Comparison of ENCODE assay signal across 19 mouse cellular contexts in genomic region chr7:117419846-117420245, GRCm38 (mm10). TPM values are rescaled to one million over a fixed set of nuclear protein-coding genes. Genes with fewer than 3 reads are reported as not detected.
DNase-seq lines count a peak whose midpoint lies in the region; ATAC-seq and TF ChIP-seq lines count a peak whose summit lies in the region.
"Had no signal": no experiment of that assay in that cellular context is flagged by ENCODE, and none has a peak within 500 bp of the region (broad histone marks: within the 10 kb centered on the region; RNA-seq: fewer than 3 reads in every experiment).

No protein-coding gene starts in this region.

- H3K27me3 ChIP-seq in forebrain, embryonic 11.5 days (ENCODE audit: control insufficient read depth, insufficient read depth, low read length), result no peaks in the 10 kb centered on the region
- no peaks in the 10 kb centered on the region for H3K27me3 ChIP-seq in forebrain, embryonic 16.5 days (replicated peaks; ENCODE audit: control insufficient read depth, insufficient read depth, low read length)
- no peaks in the 10 kb centered on the region for H3K27me3 ChIP-seq in kidney, postnatal 0 days (ENCODE audit: insufficient read depth, low read length)
- H3K27me3 ChIP-seq in kidney, embryonic 16.5 days (ENCODE audit: insufficient read depth, low read length), result no peaks in the 10 kb centered on the region
- no peaks in the 10 kb centered on the region for H3K27me3 ChIP-seq in hindbrain, embryonic 12.5 days
- H3K27me3 ChIP-seq: embryonic facial prominence, embryonic 13.5 days; heart, embryonic 12.5 days; hindbrain, embryonic 15.5 days; Patski had no signal

- DNase-seq in forebrain, embryonic 11.5 days (ENCODE audit: low spot score), result no peak
- DNase-seq in kidney, adult 11 months, result peak; percentile 40
- no peak for DNase-seq in kidney, postnatal 4 days
- no peak for DNase-seq in kidney, postnatal 0 days (ENCODE audit: low spot score)
- DNase-seq: adrenal gland, postnatal 14 days; cerebellum, adult 11-12 months; cerebellum, adult 9-10 months; cerebellum, postnatal 25 days; gastrocnemius, postnatal 25 days had no signal

- peaks cover 10% of the 10 kb centered on the region for H3K4me1 ChIP-seq in forebrain, embryonic 11.5 days (replicated peaks; ENCODE audit: control insufficient read depth, insufficient read depth, low read length)
- peaks cover 29% of the 10 kb centered on the region for H3K4me1 ChIP-seq in forebrain, embryonic 16.5 days (replicated peaks; ENCODE audit: control insufficient read depth, insufficient read depth, low read length)
- H3K4me1 ChIP-seq in kidney, postnatal 0 days (replicated peaks; ENCODE audit: insufficient read depth, low read length), result 0 out of 2 replicates have a peak, but pooled peaks cover 3% of the 10 kb centered on the region
- H3K4me1 ChIP-seq in kidney, embryonic 16.5 days (ENCODE audit: insufficient read depth, low read length), result peaks cover 14% of the 10 kb centered on the region; the same call in 1 of the 2 replicates
- peaks cover 22% of the 10 kb centered on the region for H3K4me1 ChIP-seq in hindbrain, embryonic 12.5 days

- ATAC-seq in forebrain, embryonic 11.5 days (replicated peaks; ENCODE audit: low FRiP score), result no peak
- ATAC-seq in forebrain, embryonic 16.5 days, result no peak
- ATAC-seq in kidney, postnatal 0 days (replicated peaks; ENCODE audit: low FRiP score, low read depth), result peak; percentile 40; the same call in 1 of the 2 replicates
- ATAC-seq in kidney, embryonic 16.5 days (ENCODE audit: low FRiP score, low TSS enrichment), result no peak
- ATAC-seq in hindbrain, embryonic 12.5 days (ENCODE audit: low FRiP score), result no peak
- ATAC-seq: activated CD4-positive, CD25-positive, alpha-beta regulatory T cell, adult 4 months; Patski had no signal

- no peaks in the 10 kb centered on the region for H3K9me3 ChIP-seq in forebrain, embryonic 11.5 days (ENCODE audit: control insufficient read depth, low read length)
- no peaks in the 10 kb centered on the region for H3K9me3 ChIP-seq in forebrain, embryonic 16.5 days (ENCODE audit: control insufficient read depth, low read length)
- H3K9me3 ChIP-seq in kidney, postnatal 0 days (replicated peaks; ENCODE audit: low read length), result no peaks in the 10 kb centered on the region
- no peaks in the 10 kb centered on the region for H3K9me3 ChIP-seq in kidney, embryonic 16.5 days (ENCODE audit: low read length)
- no peaks in the 10 kb centered on the region for H3K9me3 ChIP-seq in hindbrain, embryonic 12.5 days (replicated peaks)
- H3K9me3 ChIP-seq: embryonic facial prominence, embryonic 13.5 days; heart, embryonic 12.5 days; hindbrain, embryonic 10.5 days; hindbrain, embryonic 15.5 days had no signal

- WGBS in forebrain, embryonic 11.5 days, result 90% methylated on average over 2 of the region's 2 CpGs
- WGBS in forebrain, embryonic 16.5 days, result 76% methylated on average over 2 of the region's 2 CpGs
- 79% methylated on average over 2 of the region's 2 CpGs for WGBS in kidney, postnatal 0 days
- 87% methylated on average over 2 of the region's 2 CpGs for WGBS in kidney, embryonic 16.5 days
- 89% methylated on average over 2 of the region's 2 CpGs for WGBS in hindbrain, embryonic 12.5 days

- peak overlapping the region; percentile 71 for H3K27ac ChIP-seq in forebrain, embryonic 11.5 days (ENCODE audit: low read depth, low read length)
- H3K27ac ChIP-seq in forebrain, embryonic 16.5 days (ENCODE audit: low read length), result no peak overlapping the region
- no peak overlapping the region for H3K27ac ChIP-seq in kidney, postnatal 0 days
- H3K27ac ChIP-seq in kidney, embryonic 16.5 days (ENCODE audit: low read length), result no peak overlapping the region
- no peak overlapping the region for H3K27ac ChIP-seq in hindbrain, embryonic 12.5 days
- H3K27ac ChIP-seq: embryonic facial prominence, embryonic 13.5 days; hindbrain, embryonic 10.5 days; hindbrain, embryonic 15.5 days had no signal

- no peak overlapping the region for H3K4me3 ChIP-seq in forebrain, embryonic 11.5 days (ENCODE audit: low read depth, low read length)
- no peak overlapping the region for H3K4me3 ChIP-seq in forebrain, embryonic 16.5 days (replicated peaks; ENCODE audit: low read length)
- H3K4me3 ChIP-seq in kidney, postnatal 0 days (replicated peaks; ENCODE audit: low read depth, low read length), result no peak overlapping the region
- H3K4me3 ChIP-seq in kidney, embryonic 16.5 days (ENCODE audit: low read length), result no peak overlapping the region
- H3K4me3 ChIP-seq in hindbrain, embryonic 12.5 days, result no peak overlapping the region
- H3K4me3 ChIP-seq: embryonic facial prominence, embryonic 13.5 days; heart, embryonic 12.5 days; hindbrain, embryonic 10.5 days; hindbrain, embryonic 15.5 days had no signal

- no peak overlapping the region for H3K4me2 ChIP-seq in forebrain, embryonic 11.5 days (ENCODE audit: low read depth, low read length, severe bottlenecking)
- H3K4me2 ChIP-seq in forebrain, embryonic 16.5 days (ENCODE audit: low read length), result no peak overlapping the region
- no peak overlapping the region for H3K4me2 ChIP-seq in kidney, postnatal 0 days (ENCODE audit: low read length)
- no peak overlapping the region for H3K4me2 ChIP-seq in kidney, embryonic 16.5 days (replicated peaks; ENCODE audit: low read depth, low read length)
- H3K4me2 ChIP-seq in hindbrain, embryonic 12.5 days (replicated peaks), result no peak overlapping the region
- H3K4me2 ChIP-seq: embryonic facial prominence, embryonic 13.5 days; heart, embryonic 12.5 days; hindbrain, embryonic 15.5 days had no signal

- no peaks in the 10 kb centered on the region for H3K36me3 ChIP-seq in forebrain, embryonic 11.5 days (ENCODE audit: control insufficient read depth, insufficient read depth, low read length)
- no peaks in the 10 kb centered on the region for H3K36me3 ChIP-seq in forebrain, embryonic 16.5 days (ENCODE audit: control insufficient read depth, insufficient read depth)
- no peaks in the 10 kb centered on the region for H3K36me3 ChIP-seq in kidney, postnatal 0 days (ENCODE audit: insufficient read depth, low read length)
- no peaks in the 10 kb centered on the region for H3K36me3 ChIP-seq in kidney, embryonic 16.5 days (ENCODE audit: insufficient read depth, low read length)
- no peaks in the 10 kb centered on the region for H3K36me3 ChIP-seq in hindbrain, embryonic 12.5 days
- H3K36me3 ChIP-seq: embryonic facial prominence, embryonic 13.5 days; heart, embryonic 12.5 days; hindbrain, embryonic 10.5 days; hindbrain, embryonic 15.5 days had no signal

- no peak overlapping the region for H3K9ac ChIP-seq in forebrain, embryonic 11.5 days (ENCODE audit: low read length)
- no peak overlapping the region for H3K9ac ChIP-seq in forebrain, embryonic 16.5 days (replicated peaks; ENCODE audit: low read depth, low read length)
- H3K9ac ChIP-seq in kidney, postnatal 0 days (ENCODE audit: low read depth, low read length), result no peak overlapping the region
- H3K9ac ChIP-seq in kidney, embryonic 16.5 days (replicated peaks; ENCODE audit: low read length), result no peak overlapping the region
- no peak overlapping the region for H3K9ac ChIP-seq in hindbrain, embryonic 12.5 days
- H3K9ac ChIP-seq: embryonic facial prominence, embryonic 13.5 days; heart, embryonic 12.5 days; hindbrain, embryonic 15.5 days had no signal

- TF ChIP-seq CTCF in kidney, postnatal 0 days (IDR thresholded peaks at IDR 0.05; ENCODE audit: low read depth), result no peak

RNA-seq across cellular contexts. Expression of gene Xylt1, which starts 39.1 kb away (rescaled TPM):
- 4.6 TPM in 2 replicates for polyA plus RNA-seq in forebrain, embryonic 11.5 days (2014; fragmentation: Nextera tagmentation; extraction: Ambion mirVana)
- polyA plus RNA-seq in forebrain, embryonic 16.5 days (2015; fragmentation: Nextera tagmentation; extraction: Ambion mirVana), result 2.4 and 2.6 TPM in 2 replicates
- 1.6 and 1.7 TPM in 2 replicates for polyA plus RNA-seq in kidney, postnatal 0 days (2015; fragmentation: Nextera tagmentation; extraction: Ambion mirVana)
- 1.6 and 1.8 TPM in 2 replicates for polyA plus RNA-seq in kidney, embryonic 16.5 days (2015; fragmentation: Nextera tagmentation; extraction: Ambion mirVana)
- polyA plus RNA-seq in hindbrain, embryonic 12.5 days (2016; fragmentation: Nextera tagmentation; extraction: Ambion mirVana), result 2.4 and 3.6 TPM in 2 replicates
- polyA plus RNA-seq: C2C12 had no signal
